Mouse (Mus musculus) ES-E14 (cell line): ENCODE measurements around the gene Pxk. TPM values are rescaled to one million over a fixed set of nuclear protein-coding genes. Genes with fewer than 3 reads are reported as not detected.

Experiments
- DNase-seq: peaks from one replicate; pipeline ENCODE4 v3.0.0-alpha.2; 2013; ENCODE audit warnings: low read depth, low spot score
- H3K27ac ChIP-seq: 2 replicates; pipeline ENCODE4 v1.5.1; 2012; ENCODE audit warnings: low read depth, mild to moderate bottlenecking, low read length, moderate library complexity, mixed read lengths; ENCODE audit not compliant: poor library complexity, insufficient read depth, severe bottlenecking
- H3K36me3 ChIP-seq: 2 replicates; pipeline ENCODE4 v1.6.1; 2012; ENCODE audit warnings: mild to moderate bottlenecking, low read length, moderate library complexity, mixed read lengths; ENCODE audit not compliant: control insufficient read depth, poor library complexity, insufficient read depth, severe bottlenecking
- H3K4me1 ChIP-seq, 2 experiments: fragments of 150-350 bp in 1 of 2; sonication (generic) in 1 of 2; 2 replicates each; pipeline ENCODE4 v1.6.1; 2012; ENCODE audit warnings: low read length in 2 of 2, mild to moderate bottlenecking in 1 of 2, mixed read lengths in 1 of 2; ENCODE audit not compliant: control insufficient read depth in 2 of 2, insufficient read depth in 2 of 2, poor library complexity in 1 of 2
- H3K4me3 ChIP-seq, 2 experiments: fragments of 150-350 bp in 1 of 2; sonication (generic) in 1 of 2; 2 replicates each; pipeline ENCODE4 v1.5.1; 2012; ENCODE audit warnings: low read length in 2 of 2, low read depth in 1 of 2, mild to moderate bottlenecking in 1 of 2, mixed read lengths in 1 of 2; ENCODE audit not compliant: insufficient read depth in 1 of 2, poor library complexity in 1 of 2, severe bottlenecking in 1 of 2
- H3K9ac ChIP-seq: 2 replicates; pipeline ENCODE4 v1.6.1; 2012; ENCODE audit warnings: low read depth, mild to moderate bottlenecking, low read length, mixed read lengths; ENCODE audit not compliant: poor library complexity, insufficient read depth, severe bottlenecking
- H3K9me3 ChIP-seq: fragments of 150-350 bp; sonication (generic); 2 replicates; pipeline ENCODE4 v1.6.1; 2012; ENCODE audit warnings: low read depth, mild to moderate bottlenecking, low read length; ENCODE audit not compliant: control insufficient read depth, insufficient read depth
- CHD2 ChIP-seq: IDR thresholded peaks from 2 replicates; pipeline ENCODE4 v1.6.1; 2014; ENCODE audit warnings: mild to moderate bottlenecking, low read depth, low read length, inconsistent platforms
- HCFC1 ChIP-seq: IDR thresholded peaks from 2 replicates; pipeline ENCODE4 v1.6.1; 2012; ENCODE audit warnings: low read length, inconsistent platforms, borderline replicate concordance; ENCODE audit not compliant: insufficient read depth
- MAFK ChIP-seq: IDR thresholded peaks from 2 replicates; pipeline ENCODE4 v1.6.1; 2014; ENCODE audit warnings: mild to moderate bottlenecking, low read depth, low read length, inconsistent platforms; ENCODE audit not compliant: insufficient read depth
- ZC3H11A ChIP-seq: IDR thresholded peaks from 2 replicates; pipeline ENCODE4 v1.6.1; 2012; ENCODE audit warnings: low read depth, mild to moderate bottlenecking, inconsistent platforms, low read length, borderline replicate concordance
- ZNF384 ChIP-seq: IDR thresholded peaks from 2 replicates; pipeline ENCODE4 v1.6.1; 2012; ENCODE audit warnings: low read depth, low read length, inconsistent platforms
- in situ Hi-C, 2 experiments: fragments of 600-800 bp; cut with MboI; formaldehyde crosslinking; loops; one replicate each; pipeline ENCODE4 v1.15.1; 2025; ENCODE audit warnings: low sequenced_read_pairs in 2 of 2, inconsistent platforms in 1 of 2; ENCODE audit not compliant: unreplicated experiment in 2 of 2
- total RNA-seq: library from RNA; depleted of rRNA; stranded (reverse); fragments of 300-350 nt; gene quantifications from 2 replicates; pipeline ENCODE4 v1.2.3, GENCODE M21; 2012

Gene Pxk
- total RNA-seq, 1 experiment = 5.4 TPM

GRCm38 (mm10) chr14:8206179-8206910 is 108.3 kb downstream of the Pxk start:
- DNase-seq = no peak
- TF ChIP-seq ZNF384 = no peak
- no peak for TF ChIP-seq MAFK
- no peak for TF ChIP-seq HCFC1
- no peak for TF ChIP-seq CHD2
- TF ChIP-seq ZC3H11A = no peak
- Histone ChIP-seq H3K9ac (no peak overlapping the region), H3K9me3 (no peaks in the 10 kb centered on the region), H3K36me3 (no peaks in the 10 kb centered on the region), H3K4me3 (no peak overlapping the region), H3K27ac (no peak overlapping the region), H3K4me1 (peaks cover 4 to 8% of the 10 kb centered on the region in 2 experiments; a peak in 3 of 4 replicates)
- in situ Hi-C loops = no loop called here

GRCm38 (mm10) chr14:8207105-8207504 is 109.1 kb downstream of the Pxk start:
- in situ Hi-C loops = no loop called here
- H3K9me3 ChIP-seq = no peaks in the 10 kb centered on the region
- TF ChIP-seq CHD2 (no peak), ZC3H11A (no peak), ZNF384 (no peak), MAFK (no peak), HCFC1 (no peak)
- H3K4me1 ChIP-seq = peaks cover 4 to 8% of the 10 kb centered on the region in 2 experiments; a peak in 3 of 4 replicates
- no peak overlapping the region for H3K9ac ChIP-seq
- H3K36me3 ChIP-seq = no peaks in the 10 kb centered on the region
- no peak overlapping the region for H3K4me3 ChIP-seq
- H3K27ac ChIP-seq = peak overlapping the region; percentile 29
- DNase-seq = no peak

GRCm38 (mm10) chr14:8207543-8207942 is 109.5 kb downstream of the Pxk start:
- peak overlapping the region; percentile 29; the same call in 1 of the 2 replicates for H3K27ac ChIP-seq
- no peaks in the 10 kb centered on the region for H3K36me3 ChIP-seq
- TF ChIP-seq ZC3H11A (no peak), CHD2 (no peak), ZNF384 (no peak), HCFC1 (no peak), MAFK (no peak)

GRCm38 (mm10) chr14:8208876-8209275 is 110.9 kb downstream of the Pxk start:
- H3K9me3 ChIP-seq = no peaks in the 10 kb centered on the region
- H3K36me3 ChIP-seq = no peaks in the 10 kb centered on the region
- no peak overlapping the region for H3K27ac ChIP-seq
- H3K9ac ChIP-seq = no peak overlapping the region
- TF ChIP-seq ZNF384 = no peak
- TF ChIP-seq CHD2 = no peak
- TF ChIP-seq MAFK = no peak
- no peak for TF ChIP-seq ZC3H11A
- no peak for TF ChIP-seq HCFC1
- in situ Hi-C loops = no loop called here
- DNase-seq = no peak
- no peak overlapping the region for H3K4me3 ChIP-seq
- peaks cover 4 to 8% of the 10 kb centered on the region in 2 experiments; a peak in 3 of 4 replicates for H3K4me1 ChIP-seq

More at GRCm38 (mm10) chr14:8207543-8207942, 109.5 kb downstream of the Pxk start:
- Histone ChIP-seq H3K4me3 (no peak overlapping the region), H3K9ac (no peak overlapping the region), H3K9me3 (no peaks in the 10 kb centered on the region), H3K4me1 (peaks cover 4 to 8% of the 10 kb centered on the region in 2 experiments; a peak in 3 of 4 replicates)
- no peak for DNase-seq
- in situ Hi-C loops = no loop called here
